Mouse (Mus musculus) left cerebral cortex, adult 9 months (tissue): ENCODE data around the gene Flywch2.
A peak's percentile ranks its signal among the peaks of the same experiment; 100 is the strongest.

Experiments used
- DNase-seq, 2 experiments: peaks; one replicate each; pipeline ENCODE4 v3.0.0; 2022; ENCODE audit warnings: low spot score in 2 of 2

Flywch2 gene

GRCm38 (mm10) chr17:23785561-23786471 is at the start of gene Flywch2:
TSS of gene Flywch2 (minus strand) at chr17:23786081.
- DNase-seq, result peak; percentile 88 to 91

GRCm38 (mm10) chr17:23831201-23831600 is 45.3 kb upstream of the Flywch2 start:
- no peak for DNase-seq

GRCm38 (mm10) chr17:23829064-23829619 is 43.3 kb upstream of the Flywch2 start, which contains the start of gene Elob:
TSS of gene Elob (minus strand) at chr17:23829136.
- peak; percentile 62 to 86 for DNase-seq

- peak in 1 of 2 experiments; percentile 60 for DNase-seq
Measured at GRCm38 (mm10) chr17:23828271-23829001, 42.6 kb upstream of the Flywch2 start.

GRCm38 (mm10) chr17:23825591-23825990 is 39.7 kb upstream of the Flywch2 start:
- DNase-seq, result no peak

GRCm38 (mm10) chr17:23823614-23824013 is 37.7 kb upstream of the Flywch2 start:
- DNase-seq, result no peak

GRCm38 (mm10) chr17:23823018-23823417 is 37.1 kb upstream of the Flywch2 start:
- no peak for DNase-seq

- no peak for DNase-seq
Measured at GRCm38 (mm10) chr17:23822094-23822493, 36.2 kb upstream of the Flywch2 start.

- DNase-seq, result no peak
Measured at GRCm38 (mm10) chr17:23820731-23821130, 34.9 kb upstream of the Flywch2 start.

GRCm38 (mm10) chr17:23819235-23819634 is 33.4 kb upstream of the Flywch2 start:
- DNase-seq, result no peak

GRCm38 (mm10) chr17:23818579-23818978 is 32.7 kb upstream of the Flywch2 start:
- no peak for DNase-seq

GRCm38 (mm10) chr17:23815641-23816040 is 29.8 kb upstream of the Flywch2 start:
- DNase-seq, result no peak

- no peak for DNase-seq
Measured at GRCm38 (mm10) chr17:23807918-23808317, 22.0 kb upstream of the Flywch2 start.

GRCm38 (mm10) chr17:23806867-23807266 is 21.0 kb upstream of the Flywch2 start:
- no peak for DNase-seq

GRCm38 (mm10) chr17:23804426-23805085 is 18.7 kb upstream of the Flywch2 start:
- DNase-seq, result no peak

- DNase-seq, result peak in 1 of 2 experiments; percentile 47
Measured at GRCm38 (mm10) chr17:23803366-23804041, 17.6 kb upstream of the Flywch2 start.

GRCm38 (mm10) chr17:23802746-23803365 is 17.0 kb upstream of the Flywch2 start:
- peak; percentile 98 for DNase-seq

- DNase-seq, result no peak
Measured at GRCm38 (mm10) chr17:23801627-23802026, 15.7 kb upstream of the Flywch2 start.

- no peak for DNase-seq
Measured at GRCm38 (mm10) chr17:23797316-23797715, 11.4 kb upstream of the Flywch2 start.

GRCm38 (mm10) chr17:23795323-23795722 is 9.4 kb upstream of the Flywch2 start:
- no peak for DNase-seq

GRCm38 (mm10) chr17:23791079-23791357 is 5.1 kb upstream of the Flywch2 start:
- no peak for DNase-seq
